Comparison of ENCODE assay signal across 8 mouse cellular contexts in the genomic region with DNA sequence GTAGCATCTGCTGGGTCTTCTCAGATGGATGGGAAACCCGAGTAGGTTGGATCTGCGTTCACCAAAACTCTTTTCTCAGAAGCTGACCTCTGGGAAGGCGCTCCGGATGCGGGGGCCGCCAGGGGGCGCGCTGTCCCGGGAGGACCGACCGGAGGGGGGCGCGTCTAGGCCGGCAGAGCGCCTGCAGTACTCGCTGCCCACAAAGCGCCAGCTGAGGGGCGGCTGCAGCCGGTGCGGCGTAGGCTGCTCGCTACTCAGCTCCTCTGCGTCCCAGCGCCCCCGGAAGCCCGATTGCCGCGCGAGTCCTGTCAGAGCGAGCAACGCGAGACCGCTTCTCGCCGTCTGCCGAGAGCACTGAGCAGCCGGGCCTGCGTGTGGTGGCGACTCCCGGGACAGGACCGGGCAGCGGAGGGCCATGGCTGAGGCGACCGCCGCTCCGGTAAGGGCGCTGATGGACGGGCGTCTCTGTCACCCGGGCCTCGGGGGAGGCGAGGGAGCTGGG. TPM values are rescaled to one million over a fixed set of nuclear protein-coding genes. Genes with fewer than 3 reads are reported as not detected.
A peak's percentile ranks its signal among the peaks of the same experiment; 100 is the strongest.
DNase-seq lines count a peak whose midpoint lies in the region; ATAC-seq and TF ChIP-seq lines count a peak whose summit lies in the region.

TSS of gene Zfp398 (plus strand) at position 180 of the 502 bp plus-strand sequence.

- H3K79me3 ChIP-seq in C2C12 (ENCODE audit: low read depth), result peaks cover 6% of the 10 kb centered on the region

- no peaks in the 10 kb centered on the region for H3K9me3 ChIP-seq in heart, embryonic 10.5 days
- no peaks in the 10 kb centered on the region for H3K9me3 ChIP-seq in kidney, embryonic 15.5 days (replicated peaks)
- no peaks in the 10 kb centered on the region for H3K9me3 ChIP-seq in limb, embryonic 15.5 days
- no peaks in the 10 kb centered on the region for H3K9me3 ChIP-seq in midbrain, postnatal 0 days (ENCODE audit: low read length)

- H3K9ac ChIP-seq in kidney, embryonic 15.5 days, result peak within 1 kb of the TSS; percentile 84
- peak within 1 kb of the TSS; percentile 98 for H3K9ac ChIP-seq in limb, embryonic 15.5 days
- peak within 1 kb of the TSS; percentile 81 for H3K9ac ChIP-seq in midbrain, postnatal 0 days (replicated peaks; ENCODE audit: low read length, poor library complexity, severe bottlenecking)

- DNase-seq in brain, adult 2 months (ENCODE audit: low read depth, low spot score), result peak; percentile 98
- DNase-seq in heart, embryonic 10.5 days (ENCODE audit: low spot score), result peak; percentile 97
- DNase-seq in midbrain, postnatal 0 days (ENCODE audit: low spot score), result peak; percentile 96
- DNase-seq in spleen, postnatal 10 days (ENCODE audit: low spot score in 2 of 2), result peak; percentile 96 to 97

- H3K4me3 ChIP-seq in C2C12 (ENCODE audit: insufficient read depth, poor library complexity, severe bottlenecking), result peak within 1 kb of the TSS; percentile 80
- peak within 1 kb of the TSS; percentile 77 for H3K4me3 ChIP-seq in embryonic fibroblast, embryonic 13.5 days (ENCODE audit: insufficient read depth, low read length)
- H3K4me3 ChIP-seq in heart, embryonic 10.5 days, result peak within 1 kb of the TSS; percentile 95
- peak within 1 kb of the TSS; percentile 96 for H3K4me3 ChIP-seq in kidney, embryonic 15.5 days (replicated peaks)
- H3K4me3 ChIP-seq in limb, embryonic 15.5 days, result peak within 1 kb of the TSS; percentile 95
- H3K4me3 ChIP-seq in midbrain, postnatal 0 days (ENCODE audit: low read depth, low read length), result peak within 1 kb of the TSS; percentile 84

- H3K27me3 ChIP-seq in C2C12 (ENCODE audit: control insufficient read depth, insufficient read depth, insufficient read length), result no peaks in the 10 kb centered on the region
- H3K27me3 ChIP-seq in heart, embryonic 10.5 days (ENCODE audit: insufficient read depth, poor library complexity, severe bottlenecking), result no peaks in the 10 kb centered on the region
- no peaks in the 10 kb centered on the region for H3K27me3 ChIP-seq in kidney, embryonic 15.5 days
- H3K27me3 ChIP-seq in limb, embryonic 15.5 days, result no peaks in the 10 kb centered on the region
- no peaks in the 10 kb centered on the region for H3K27me3 ChIP-seq in midbrain, postnatal 0 days (ENCODE audit: insufficient read depth, low read length)

- no peaks in the 10 kb centered on the region; the same call in 1 of the 2 replicates for H3K4me1 ChIP-seq in embryonic fibroblast, embryonic 13.5 days (ENCODE audit: control insufficient read depth, insufficient read depth, low read length)
- H3K4me1 ChIP-seq in heart, embryonic 10.5 days, result peaks cover 6% of the 10 kb centered on the region
- H3K4me1 ChIP-seq in kidney, embryonic 15.5 days, result peaks cover 16% of the 10 kb centered on the region
- peaks cover 11% of the 10 kb centered on the region for H3K4me1 ChIP-seq in limb, embryonic 15.5 days
- peaks cover 4% of the 10 kb centered on the region; the same call in 1 of the 2 replicates for H3K4me1 ChIP-seq in midbrain, postnatal 0 days (ENCODE audit: insufficient read depth, low read length)

- H3ac ChIP-seq in C2C12 (ENCODE audit: control insufficient read depth, insufficient read length, low read depth), result peak within 1 kb of the TSS; percentile 80

- peak within 1 kb of the TSS; percentile 81 for H3K27ac ChIP-seq in embryonic fibroblast, embryonic 13.5 days (ENCODE audit: insufficient read depth, low read length)
- H3K27ac ChIP-seq in heart, embryonic 10.5 days, result peak within 1 kb of the TSS; percentile 94
- peak within 1 kb of the TSS; percentile 96 for H3K27ac ChIP-seq in kidney, embryonic 15.5 days
- H3K27ac ChIP-seq in limb, embryonic 15.5 days, result peak within 1 kb of the TSS; percentile 95
- peak within 1 kb of the TSS; percentile 92 for H3K27ac ChIP-seq in midbrain, postnatal 0 days (ENCODE audit: low read depth, low read length)

- TF ChIP-seq CTCF in C2C12 (IDR thresholded peaks at IDR 0.05; ENCODE audit: control insufficient read depth, insufficient read depth, insufficient read length), result peak; percentile 99
- TF ChIP-seq CTCF in embryonic fibroblast, embryonic 13.5 days (IDR thresholded peaks at IDR 0.05; ENCODE audit: borderline replicate concordance, insufficient read depth, low read length), result peak; percentile 65
- peak; percentile 98 for TF ChIP-seq CTCF in midbrain, postnatal 0 days (IDR thresholded peaks at IDR 0.05)

- H3K4me2 ChIP-seq in kidney, embryonic 15.5 days, result peak within 1 kb of the TSS; percentile 69
- H3K4me2 ChIP-seq in limb, embryonic 15.5 days, result peak within 1 kb of the TSS; percentile 73
- peak within 1 kb of the TSS; percentile 59 for H3K4me2 ChIP-seq in midbrain, postnatal 0 days (ENCODE audit: low read depth, low read length, poor library complexity, severe bottlenecking)

- H3K79me2 ChIP-seq in C2C12 (ENCODE audit: control insufficient read depth, insufficient read depth), result peaks cover 21% of the 10 kb centered on the region

- WGBS in heart, embryonic 10.5 days, result under 1% methylated on average over 52 of the region's 52 CpGs
- WGBS in kidney, embryonic 15.5 days, result under 1% methylated on average over 52 of the region's 52 CpGs
- 0% methylated on average over 52 of the region's 52 CpGs for WGBS in limb, embryonic 15.5 days
- WGBS in midbrain, postnatal 0 days, result under 1% methylated on average over 49 of the region's 52 CpGs

- TF ChIP-seq POLR2A in embryonic fibroblast, embryonic 13.5 days (IDR thresholded peaks at IDR 0.05; ENCODE audit: low read depth, low read length), result peak; percentile 80

- ATAC-seq in kidney, embryonic 15.5 days (replicated peaks; ENCODE audit: low FRiP score), result peak; percentile 96
- ATAC-seq in limb, embryonic 15.5 days (ENCODE audit: insufficient number of reproducible peaks, low FRiP score, low TSS enrichment, low read depth), result peak; percentile 94
- ATAC-seq in midbrain, postnatal 0 days (ENCODE audit: low FRiP score), result peak; percentile 96

- H3K36me3 ChIP-seq in C2C12 (ENCODE audit: control insufficient read depth, insufficient read depth), result peaks cover 3% of the 10 kb centered on the region
- H3K36me3 ChIP-seq in heart, embryonic 10.5 days, result no peaks in the 10 kb centered on the region
- no peaks in the 10 kb centered on the region for H3K36me3 ChIP-seq in kidney, embryonic 15.5 days
- no peaks in the 10 kb centered on the region for H3K36me3 ChIP-seq in limb, embryonic 15.5 days
- H3K36me3 ChIP-seq in midbrain, postnatal 0 days (ENCODE audit: insufficient read depth, low read length), result peaks cover 4% of the 10 kb centered on the region; the same call in 1 of the 2 replicates

TF ChIP-seq in C2C12, 6 proteins besides CTCF, POLR2A, EP300 and RAD21:
- TF ChIP-seq USF1 (IDR thresholded peaks at IDR 0.05; ENCODE audit: low read depth) (no peak), MAX (IDR thresholded peaks at IDR 0.05) (peak; percentile 23)

RNA-seq across cellular contexts. Expression of gene Zfp398, which starts in this region (rescaled TPM):
- polyA plus RNA-seq in C2C12 (2012; fragmentation: generic; extraction: Trizol), result 1.7 TPM
- 6.4 and 8.1 TPM in 2 replicates for polyA plus RNA-seq in embryonic fibroblast, embryonic 13.5 days (2011; ENCODE audit: insufficient read length, low read depth, missing spikeins)
- polyA plus RNA-seq in heart, embryonic 10.5 days (2016; fragmentation: Nextera tagmentation; extraction: Ambion mirVana), result 4.7 and 5.4 TPM in 2 replicates
- polyA plus RNA-seq in kidney, embryonic 15.5 days (2015; fragmentation: Nextera tagmentation; extraction: Ambion mirVana), result 9.5 and 10.1 TPM in 2 replicates
- polyA plus RNA-seq in limb, embryonic 15.5 days (2015; fragmentation: Nextera tagmentation; extraction: Ambion mirVana), result 11.0 and 12.0 TPM in 2 replicates
- 30.6 and 32.1 TPM in 2 replicates for total RNA-seq in midbrain, postnatal 0 days (2014; rRNA removed)
- polyA plus RNA-seq in midbrain, postnatal 0 days (2015; fragmentation: Nextera tagmentation; extraction: Ambion mirVana), result 11.9 and 14.3 TPM in 2 replicates

Comparison
In these comparisons a context has a peak if more than half of its experiments do, and no peak if none do; other contexts are left out.
1. Peak in every context shown above with its lines: DNase-seq, ATAC-seq, H3K4me3 ChIP-seq and H3K27ac ChIP-seq.